Mouse (Mus musculus) spleen, adult 18-20 months (tissue): ENCODE data around the gene Nrm.
A peak's percentile ranks its signal among the peaks of the same experiment; 100 is the strongest.

Experiments used
- DNase-seq, 2 experiments: peaks; one replicate each; pipeline ENCODE4 v3.0.0; 2022; ENCODE audit warnings: mixed read lengths in 2 of 2

Gene Nrm

DNA sequence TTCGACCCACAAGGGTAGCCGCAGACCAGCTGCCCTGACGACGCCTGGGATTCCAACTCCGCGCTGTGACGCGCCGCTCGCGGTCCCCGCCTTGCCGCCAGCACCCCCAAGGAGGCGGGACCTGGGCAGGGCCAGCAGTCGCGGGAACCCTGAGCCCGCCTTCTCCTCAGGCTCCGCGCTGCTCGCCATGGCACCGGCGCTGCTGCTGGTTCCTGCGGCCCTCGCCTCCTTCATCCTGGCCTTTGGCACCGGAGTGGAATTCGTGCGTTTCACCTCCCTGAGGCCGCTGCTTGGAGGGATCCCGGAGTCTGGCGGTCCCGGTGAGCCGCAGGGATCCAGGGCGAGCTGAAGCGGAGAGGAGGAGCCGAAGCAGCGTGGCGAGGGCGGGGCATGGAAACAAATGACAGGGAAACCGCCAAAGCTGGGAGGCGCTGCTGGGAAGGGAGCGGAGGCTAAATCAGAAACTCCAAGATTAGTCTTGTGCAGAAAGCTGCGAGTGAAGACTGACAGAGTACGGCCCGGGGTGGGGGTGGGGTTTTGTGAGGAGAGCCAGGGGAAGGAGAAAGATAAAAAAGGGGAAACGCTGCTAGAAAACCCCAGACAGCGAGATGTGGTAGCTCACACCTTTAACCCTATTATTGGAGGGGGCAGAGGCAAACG lies at the start of gene Nrm:
Gene Nrm (plus strand): TSS at position 121 of the 660 bp plus-strand sequence.
- DNase-seq: peak; percentile 75 to 83

DNA sequence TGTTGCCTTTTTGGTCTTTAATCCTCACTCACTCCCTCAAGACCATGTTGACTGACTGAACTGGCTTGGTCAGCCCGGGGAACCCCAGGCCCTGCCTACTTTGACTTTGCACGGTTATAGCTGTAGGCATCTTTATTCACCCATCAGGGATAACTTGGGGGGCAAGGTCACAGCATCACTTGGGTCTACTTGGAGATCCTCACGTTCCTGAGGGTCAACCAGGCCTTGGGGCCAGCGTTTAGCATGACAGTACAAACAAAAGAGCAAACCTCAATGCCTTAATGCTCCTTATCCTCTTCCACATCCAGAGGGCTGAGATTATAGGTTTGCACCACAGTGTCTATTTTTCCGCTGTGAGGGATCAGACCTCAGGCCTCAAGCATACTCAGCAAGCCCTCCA lies 48.8 kb upstream of the Nrm start:
- no peak for DNase-seq

DNA sequence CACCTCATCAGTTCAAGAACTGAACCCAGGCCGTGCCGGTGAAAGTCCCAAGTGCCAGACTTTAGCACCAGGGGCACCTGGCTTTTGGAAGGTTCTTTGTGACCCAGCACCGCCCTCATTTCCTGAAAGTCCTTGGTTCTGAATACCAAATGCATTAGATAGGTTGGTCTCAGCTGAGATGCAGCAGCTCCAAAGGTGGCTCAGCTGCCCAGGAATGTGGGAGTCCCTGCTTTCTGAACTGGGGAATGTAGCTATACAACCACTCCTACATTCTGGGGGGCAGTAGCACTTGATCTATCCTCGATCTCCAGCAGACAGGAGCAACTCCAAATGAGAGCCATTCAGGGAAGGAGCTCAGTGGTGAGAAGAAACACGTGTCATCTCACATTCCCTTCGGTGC lies 48.4 kb upstream of the Nrm start:
- DNase-seq: no peak

- peak; percentile 36 to 44 for DNase-seq
Observed at GRCm38 (mm10) chr17:35813245-35813647, 47.9 kb upstream of the Nrm start.

DNA sequence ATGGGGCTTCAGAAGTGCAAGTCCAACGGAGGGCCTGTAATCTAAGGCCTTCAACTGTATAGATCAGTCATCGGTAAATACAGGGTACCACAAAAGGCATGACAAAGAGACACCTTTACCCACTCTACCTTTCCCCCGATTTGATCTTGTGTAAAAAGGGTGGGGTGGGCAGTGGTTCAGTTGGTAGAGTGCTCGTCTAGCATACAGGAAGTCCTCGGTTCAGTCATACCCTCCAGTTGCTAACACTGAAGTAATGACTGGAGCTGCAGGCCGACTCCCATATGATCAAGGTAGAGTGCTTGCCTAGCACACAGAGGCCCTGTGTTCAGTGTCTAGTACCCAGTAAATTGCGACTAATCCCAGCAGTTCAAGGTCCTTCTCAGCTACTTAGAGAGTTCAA lies 47.5 kb upstream of the Nrm start:
- DNase-seq: no peak

- no peak for DNase-seq
Observed at GRCm38 (mm10) chr17:35814678-35815077, 46.4 kb upstream of the Nrm start.

GRCm38 (mm10) chr17:35815836-35816235 lies 45.3 kb upstream of the Nrm start:
- DNase-seq: no peak

GRCm38 (mm10) chr17:35816686-35817085 lies 44.4 kb upstream of the Nrm start:
- DNase-seq: no peak

- DNase-seq: no peak
Observed at GRCm38 (mm10) chr17:35817226-35817625, 43.9 kb upstream of the Nrm start.

- DNase-seq: no peak
Observed at GRCm38 (mm10) chr17:35820111-35820510, 41.0 kb upstream of the Nrm start.

GRCm38 (mm10) chr17:35821439-35822430 lies 39.4 kb upstream of the Nrm start, which contains the start of gene Ier3:
Ier3 (plus strand) TSS chr17:35821684.
- peak; percentile 41 to 53 for DNase-seq

- DNase-seq: peak in 1 of 2 experiments; percentile 18
Observed at GRCm38 (mm10) chr17:35822564-35822963, 38.6 kb upstream of the Nrm start.

DNA sequence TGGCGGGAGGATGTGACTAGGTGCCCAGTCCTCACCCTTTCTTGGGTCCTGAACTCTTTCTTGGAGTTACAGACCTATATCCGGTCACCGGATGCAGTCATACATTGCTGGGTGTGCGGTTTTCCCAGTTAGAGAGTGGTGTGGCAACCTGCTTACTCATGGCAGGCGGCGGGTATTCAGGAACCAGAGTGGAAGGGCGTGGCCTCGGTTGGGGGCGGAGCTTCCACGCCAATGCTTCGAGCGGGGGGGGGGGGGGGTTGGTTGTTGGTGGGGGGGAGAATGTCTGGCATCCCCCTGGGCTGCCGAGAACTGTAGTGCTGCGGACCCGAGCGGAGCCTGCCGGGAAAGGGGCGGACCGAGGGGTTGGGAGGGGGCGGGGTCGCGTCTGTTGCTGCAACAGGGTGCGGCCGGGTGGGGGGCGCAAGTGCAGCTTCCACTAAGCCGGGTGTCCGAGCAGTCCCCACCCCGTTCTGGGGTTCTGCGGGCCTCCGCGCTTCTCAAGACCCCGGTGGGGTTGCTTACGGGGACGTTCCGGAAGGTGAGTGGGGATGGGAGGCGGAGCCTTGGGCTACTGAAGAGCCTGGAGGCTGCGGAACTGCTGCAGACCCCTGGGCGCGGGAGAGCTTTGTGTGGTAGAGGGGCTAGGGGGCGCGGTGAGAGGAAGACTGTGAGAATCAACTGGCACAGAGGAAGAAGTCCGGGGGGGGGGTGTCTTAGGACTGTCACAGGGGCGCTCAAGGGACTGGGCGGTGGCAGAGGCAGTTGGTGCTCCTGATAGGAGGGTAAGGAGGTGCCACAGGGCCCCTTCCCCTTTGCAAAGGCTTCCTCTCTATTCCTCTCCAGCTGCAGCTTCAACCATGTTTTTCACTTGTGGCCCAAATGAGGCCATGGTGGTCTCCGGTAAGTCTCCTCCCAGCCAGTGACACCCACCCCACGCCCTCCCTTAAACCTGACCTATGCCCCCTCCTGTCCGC lies 37.9 kb upstream of the Nrm start, which contains the start of gene Flot1:
Gene Flot1 (plus strand): TSS at position 267 of the 974 bp plus-strand sequence.
- peak; percentile 63 to 79 for DNase-seq

GRCm38 (mm10) chr17:35824402-35824801 lies 36.7 kb upstream of the Nrm start:
- DNase-seq: no peak

GRCm38 (mm10) chr17:35825109-35825850 lies 35.8 kb upstream of the Nrm start:
- DNase-seq: no peak

DNA sequence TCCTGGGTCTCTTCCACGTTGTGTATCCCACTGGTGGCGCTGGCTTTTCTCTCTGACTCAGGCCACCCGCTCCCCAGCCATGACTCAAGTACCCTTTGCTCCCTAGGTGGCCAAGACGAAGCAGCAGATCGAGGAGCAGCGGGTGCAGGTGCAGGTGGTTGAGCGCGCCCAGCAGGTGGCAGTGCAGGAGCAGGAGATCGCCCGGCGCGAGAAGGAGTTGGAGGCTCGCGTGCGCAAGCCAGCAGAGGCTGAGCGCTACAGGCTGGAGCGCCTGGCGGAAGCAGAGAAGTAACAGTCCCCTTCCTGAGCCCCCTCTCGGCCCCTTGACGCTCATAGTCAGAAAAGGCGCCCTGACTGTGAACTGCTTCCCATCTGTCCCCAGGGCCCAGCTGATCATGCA lies 31.4 kb upstream of the Nrm start:
- DNase-seq: peak; percentile 81 to 86

DNA sequence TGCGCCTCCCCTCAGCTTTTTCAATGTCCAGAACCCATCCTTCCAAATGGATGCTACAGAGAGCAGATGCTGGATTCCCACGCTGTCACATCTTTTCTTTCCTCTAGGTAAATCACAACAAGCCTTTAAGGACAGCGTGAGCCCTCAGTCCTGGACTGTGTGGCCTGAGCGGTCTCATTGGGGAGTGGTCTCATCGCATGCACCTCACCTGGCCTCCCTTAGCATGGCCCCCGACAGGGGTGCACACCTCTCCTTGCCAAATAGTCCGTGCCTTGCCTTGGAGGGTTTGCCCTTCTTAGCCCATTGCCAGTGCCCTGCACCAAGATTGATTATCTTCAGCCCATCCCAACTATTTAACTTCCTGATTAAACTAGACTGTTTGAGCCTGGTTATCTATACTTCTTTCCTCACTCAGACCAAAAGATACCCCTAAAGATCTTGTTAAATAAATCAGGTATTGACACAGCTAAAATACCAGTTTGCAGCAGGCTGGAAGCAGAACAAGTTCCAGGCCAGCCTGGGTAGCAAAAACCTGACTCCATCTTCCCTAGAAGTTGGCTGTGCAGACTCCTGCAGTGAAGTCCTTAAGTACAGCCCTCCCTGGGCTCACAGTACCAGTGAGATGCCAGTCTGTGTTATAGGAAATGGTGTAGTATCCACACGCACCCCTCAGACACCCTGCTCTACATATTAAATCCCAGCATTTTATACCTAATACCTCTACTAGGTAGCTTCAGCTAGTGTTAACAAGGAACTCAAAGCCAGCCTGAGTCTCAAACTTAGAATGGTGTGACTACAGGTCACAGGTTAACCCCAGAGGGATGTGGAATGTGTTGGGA lies 28.5 kb upstream of the Nrm start:
- no peak for DNase-seq

- DNase-seq: no peak
Observed at GRCm38 (mm10) chr17:35833239-35833751, 27.8 kb upstream of the Nrm start.

DNA sequence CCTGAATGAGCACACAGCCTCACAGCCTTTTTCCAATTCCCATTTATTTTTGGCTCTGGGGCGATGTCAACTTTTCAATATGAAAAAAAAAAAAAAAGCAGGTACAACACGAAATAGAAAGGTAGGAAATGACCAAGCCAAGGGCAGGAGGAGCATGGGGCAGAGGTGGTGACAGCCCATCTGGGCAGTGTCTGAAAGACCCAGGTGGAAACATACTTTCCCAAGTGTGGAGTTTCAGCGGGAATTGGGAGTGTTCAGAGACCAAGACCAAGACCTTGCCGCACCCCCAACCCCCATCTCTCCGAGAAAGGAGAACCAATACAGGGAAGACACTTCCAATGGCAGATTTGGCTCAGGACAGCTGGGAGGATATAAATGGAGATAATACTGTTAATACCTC lies 27.2 kb upstream of the Nrm start:
- DNase-seq: no peak

GRCm38 (mm10) chr17:35834696-35835422 lies 26.3 kb upstream of the Nrm start:
- no peak for DNase-seq
